Mouse (Mus musculus) embryo, embryonic 10 days (tissue): ENCODE measurements at regions not wholly inside any gene's neighbourhood (a gene's known extent, or its start where the extent isn't known, plus 50 kb on each side); places are given as distances from the start of the nearest gene placed in this dataset.
A peak's percentile ranks its signal among the peaks of the same experiment; 100 is the strongest.

ENCODE experiments used
- DNase-seq: peaks from one replicate; pipeline ENCODE4 v3.0.0-alpha.2; 2015; ENCODE audit warnings: low spot score

DNA sequence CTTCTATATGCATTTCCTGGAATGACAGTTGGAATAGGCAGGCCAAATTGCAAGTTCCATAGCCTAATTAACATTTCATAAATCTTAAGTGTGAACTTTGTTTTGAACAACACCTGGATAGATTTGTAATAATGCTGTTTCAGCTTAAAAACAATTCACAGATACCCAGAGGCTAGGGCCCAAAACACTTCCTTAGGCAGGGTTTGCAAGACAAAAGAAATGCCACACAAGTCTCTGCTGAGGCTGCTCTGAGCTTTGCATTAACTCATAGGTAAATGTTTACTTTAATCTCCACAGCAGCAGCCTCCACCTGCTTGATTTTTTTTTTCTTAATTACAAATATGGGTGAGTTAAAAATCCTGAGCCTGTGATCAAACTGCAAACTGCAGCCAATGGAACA, 118.4 kb downstream of the Gnat3 start:
- no peak for DNase-seq

- DNase-seq: no peak
Measured at GRCm38 (mm10) chr5:18082219-18082618, 119.9 kb downstream of the Gnat3 start.

GRCm38 (mm10) chr5:18083789-18084188, 121.4 kb downstream of the Gnat3 start:
- DNase-seq: no peak

- no peak for DNase-seq
Measured at GRCm38 (mm10) chr5:18085456-18085855, 123.1 kb downstream of the Gnat3 start.

DNA sequence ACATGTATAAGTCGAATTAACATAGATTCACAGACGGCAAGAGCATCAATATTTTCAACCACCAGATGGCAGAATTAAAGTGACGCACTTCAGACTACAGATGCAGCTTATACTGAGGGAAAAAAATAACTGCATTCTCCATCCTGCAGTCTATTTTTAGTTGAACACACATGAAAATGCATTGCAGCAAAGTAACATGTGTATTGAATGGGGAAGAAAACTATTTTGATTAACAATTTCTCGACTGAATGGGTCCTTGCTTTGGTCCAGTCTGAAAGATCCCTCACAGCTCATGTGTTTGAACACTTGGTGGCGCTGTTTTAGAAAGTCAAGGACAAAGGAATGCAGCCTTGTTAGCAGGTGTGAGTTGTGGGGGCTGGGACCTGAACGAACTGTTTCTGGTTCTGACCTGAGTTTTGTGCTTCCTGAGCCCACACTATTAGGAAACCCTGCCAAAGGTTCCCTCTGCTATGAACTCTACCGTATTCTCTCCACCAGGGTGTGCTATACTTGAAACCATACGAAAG, 125.6 kb downstream of the Gnat3 start:
- peak; percentile 66 for DNase-seq

DNA sequence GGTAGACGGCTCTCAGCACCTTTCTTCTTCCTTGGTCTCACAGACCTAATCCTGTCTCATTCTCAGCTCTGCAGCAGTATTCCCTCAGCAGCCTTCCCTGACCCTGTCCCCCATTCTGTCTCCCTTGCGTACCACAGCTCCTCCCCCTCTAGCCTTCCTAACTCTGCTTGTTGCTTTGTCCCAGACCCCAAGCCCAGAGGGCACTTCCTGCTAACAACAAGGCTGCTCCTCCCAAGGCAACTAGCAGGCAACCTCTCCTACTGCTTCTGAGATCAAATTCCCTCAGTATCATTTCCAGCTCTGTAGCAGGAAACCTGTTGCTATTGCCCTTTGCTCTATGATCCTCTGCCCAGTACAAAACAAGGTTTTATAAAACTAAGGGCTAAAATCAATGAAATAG, 127.6 kb downstream of the Gnat3 start:
- peak; percentile 53 for DNase-seq

DNA sequence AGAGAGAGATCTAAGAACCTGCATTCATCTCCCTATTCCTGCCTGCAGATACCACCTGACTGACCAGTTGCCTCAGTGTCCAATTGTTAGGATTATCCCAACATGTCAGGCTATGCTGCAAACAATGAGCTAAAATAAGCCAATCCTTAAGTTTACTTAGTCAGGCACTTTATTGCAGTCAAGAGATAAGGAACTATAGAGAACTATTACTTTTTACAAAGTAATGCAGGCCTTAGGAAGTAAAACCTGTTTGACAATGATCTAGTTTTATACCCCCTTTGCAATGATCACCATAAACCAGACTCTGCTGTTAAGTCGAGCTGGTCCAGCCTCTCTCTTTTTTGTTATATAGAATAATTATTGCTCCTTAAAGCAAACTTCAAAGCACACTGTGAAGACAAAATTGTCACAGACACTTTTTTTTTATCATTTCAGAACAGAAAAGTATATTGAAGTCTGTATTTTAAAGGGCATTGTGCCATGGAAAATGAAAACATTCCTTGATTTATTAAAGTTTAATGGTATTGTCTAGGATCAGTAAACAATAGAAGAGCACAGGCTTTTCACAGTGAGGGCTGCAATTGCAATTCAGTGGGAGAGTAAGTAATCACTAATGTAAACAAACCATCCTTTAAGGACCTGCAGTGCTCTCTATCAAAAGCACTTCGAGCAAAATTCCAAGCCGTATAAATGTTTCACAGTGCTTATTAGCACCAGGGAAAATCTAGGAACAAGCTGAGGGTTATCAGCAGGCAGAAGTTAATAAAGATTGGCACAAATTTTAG, 152.7 kb downstream of the Gnat3 start:
- DNase-seq: no peak

DNA sequence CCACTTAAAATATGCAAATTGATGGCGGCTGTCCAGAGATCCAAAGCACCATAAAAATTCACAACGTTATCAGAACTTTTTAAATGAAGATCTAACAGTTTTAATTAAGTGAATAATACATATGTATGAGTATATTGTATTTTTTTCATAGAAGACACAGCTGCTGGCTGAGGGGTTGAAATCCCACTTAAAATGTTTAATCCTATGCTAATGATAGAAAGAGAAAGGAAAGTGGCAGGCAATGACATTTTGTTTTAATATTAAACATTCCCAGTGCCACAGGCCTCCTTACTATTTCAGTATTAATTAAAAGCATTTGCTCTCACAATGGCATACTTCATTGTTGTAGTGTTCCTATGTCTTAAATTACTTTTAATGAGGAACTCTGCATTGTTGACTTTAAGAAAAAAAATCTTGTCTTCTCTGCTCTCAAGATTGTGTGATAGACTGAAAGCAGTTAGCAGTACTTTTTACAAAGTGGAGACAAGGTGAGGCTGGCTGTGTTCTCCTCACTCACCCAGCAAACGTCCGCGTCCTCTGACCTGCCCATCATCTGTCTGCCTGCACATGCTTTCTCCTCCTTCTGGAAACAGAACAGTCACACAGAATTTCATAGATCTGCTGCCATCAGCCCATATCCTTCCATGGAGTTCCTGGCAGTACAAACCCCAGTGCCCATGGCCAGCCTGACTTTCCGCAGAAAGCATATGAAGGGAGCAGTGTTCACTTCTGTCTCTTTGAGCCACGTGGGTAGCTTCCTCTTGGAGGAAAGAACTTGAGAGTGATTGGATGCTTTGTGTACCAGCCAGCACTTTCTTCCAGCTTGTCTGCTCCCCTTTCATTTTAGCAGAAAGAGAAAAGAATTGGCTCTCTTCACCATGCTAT, 173.7 kb downstream of the Gnat3 start:
- no peak for DNase-seq

GRCm38 (mm10) chr5:18137450-18138061, 175.2 kb downstream of the Gnat3 start:
- DNase-seq: no peak

GRCm38 (mm10) chr5:18152241-18152640, 189.9 kb downstream of the Gnat3 start:
- no peak for DNase-seq

- DNase-seq: no peak
Measured at GRCm38 (mm10) chr5:18153703-18154102, 191.4 kb downstream of the Gnat3 start.

DNA sequence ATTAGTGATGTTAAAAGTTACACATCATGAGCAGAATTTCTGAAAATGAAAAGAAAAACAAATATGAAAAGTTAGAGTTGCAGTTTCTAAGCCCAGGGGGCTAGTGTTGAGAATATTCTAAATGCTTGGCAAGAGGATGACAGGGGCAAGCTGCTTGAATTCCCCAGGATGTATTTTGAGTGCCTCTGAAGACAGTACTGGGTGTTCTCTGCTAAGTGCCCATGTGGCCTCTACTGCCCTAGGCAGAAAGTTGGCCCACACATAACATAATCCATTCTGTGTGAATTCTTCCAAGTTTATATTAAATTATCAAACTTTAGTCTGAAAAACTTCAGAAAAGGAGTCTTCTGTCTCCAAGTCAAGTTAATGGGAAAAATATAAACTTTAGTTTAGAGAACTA, 196.6 kb downstream of the Gnai1 start:
- no peak for DNase-seq

DNA sequence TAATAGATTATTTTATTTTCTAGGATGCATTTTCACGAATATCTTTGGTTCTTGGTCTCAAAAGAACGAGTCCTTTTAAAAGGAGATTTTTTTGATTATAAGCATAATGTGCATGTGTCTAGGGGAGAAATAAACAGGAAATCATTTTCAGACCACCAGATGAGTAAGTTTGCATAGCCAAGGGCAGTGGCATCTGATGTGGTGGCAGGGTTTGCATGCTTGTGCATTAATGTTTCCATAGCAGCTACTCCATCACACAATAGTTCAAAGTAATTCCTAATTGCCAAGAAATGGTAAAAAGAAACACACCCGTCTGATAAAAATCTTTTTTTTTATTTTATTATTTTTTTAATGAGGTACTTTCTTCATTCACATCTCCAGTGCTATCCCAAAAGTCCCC, 182.3 kb downstream of the Gnai1 start:
- DNase-seq: no peak

- DNase-seq: no peak
Measured at GRCm38 (mm10) chr5:18211395-18212057, 148.6 kb downstream of the Gnai1 start.
